Mouse (Mus musculus) adipose tissue, adult 10 weeks (tissue): ENCODE data around the gene Sugct. TPM values are rescaled to one million over a fixed set of nuclear protein-coding genes. Genes with fewer than 3 reads are reported as not detected.

ENCODE experiments used
- polyA plus RNA-seq: library from polyadenylated mRNA; stranded (reverse); fragments of 350-450 nt; fragmentation: Illumina TruSeq; extraction: RNeasy Lipid Tissue Mini Kit (QIAGEN cat#74804); gene quantifications from one replicate; pipeline ENCODE4 v1.2.3, GENCODE M21; 2014; ENCODE audit warnings: low read depth, low replicate concordance

Sugct gene
- polyA plus RNA-seq = 9.9 TPM

GRCm38 (mm10) chr13:17694911-17695699, at the start of gene Sugct, which contains the start of gene Mplkip:
TSS of gene Sugct (minus strand) at chr13:17695553.
TSS of gene Mplkip (plus strand) at chr13:17695192.

Other genes with a start within 250 kb of the Sugct start
- 27.4 TPM for gene Mplkip, start 361 bp downstream of the Sugct start, polyA plus RNA-seq
- gene Cdk13, start 109.5 kb upstream of the Sugct start, polyA plus RNA-seq = 31.2 TPM
- 32.1 TPM for gene Rala, start 248.7 kb upstream of the Sugct start, polyA plus RNA-seq